Mouse (Mus musculus) embryonic facial prominence, embryonic 15.5 days (tissue): ENCODE results near the gene Meis2. TPM values are rescaled to one million over a fixed set of nuclear protein-coding genes. Genes with fewer than 3 reads are reported as not detected.

Source experiments
- ATAC-seq: fragments of 200-750 bp; cut with Nextera tagmentation; 2 replicates; pipeline ENCODE4 v1.8.0; 2017; ENCODE audit warnings: low read depth, moderate TSS enrichment; ENCODE audit not compliant: insufficient number of reproducible peaks, low FRiP score, low TSS enrichment
- H3K27ac ChIP-seq: fragments of 300-500 bp; sonication (generic); replicated peaks from 2 replicates; pipeline ENCODE4 v1.5.1; 2015; ENCODE audit warnings: mild to moderate bottlenecking, inconsistent platforms
- H3K27me3 ChIP-seq: fragments of 300-500 bp; sonication (generic); 2 replicates; pipeline ENCODE4 v1.6.1; 2015; ENCODE audit warnings: inconsistent platforms
- H3K36me3 ChIP-seq: fragments of 300-500 bp; sonication (generic); 2 replicates; pipeline ENCODE4 v1.6.1; 2015; ENCODE audit warnings: mild to moderate bottlenecking, inconsistent platforms
- H3K4me1 ChIP-seq: fragments of 300-500 bp; sonication (generic); 2 replicates; pipeline ENCODE4 v1.6.1; 2015; ENCODE audit warnings: inconsistent platforms
- H3K4me2 ChIP-seq: fragments of 300-500 bp; sonication (generic); replicated peaks from 2 replicates; pipeline ENCODE4 v1.6.1; 2015; ENCODE audit warnings: mild to moderate bottlenecking, inconsistent platforms
- H3K4me3 ChIP-seq: fragments of 300-500 bp; sonication (generic); replicated peaks from 2 replicates; pipeline ENCODE4 v1.5.1; 2015; ENCODE audit warnings: mild to moderate bottlenecking, inconsistent platforms
- H3K9ac ChIP-seq: fragments of 300-500 bp; sonication (generic); 2 replicates; pipeline ENCODE4 v1.6.1; 2015; ENCODE audit warnings: inconsistent platforms
- H3K9me3 ChIP-seq: fragments of 300-500 bp; sonication (generic); replicated peaks from 2 replicates; pipeline ENCODE4 v1.6.1; 2016; ENCODE audit warnings: inconsistent platforms
- WGBS: fragments of 180-500 bp; shearing (Covaris S2); methylation state at CpG from one replicate; pipeline ENCODE4 v1.1.7; 2015; 5-methylcytosine and 5-hydroxymethylcytosine counted together
- polyA plus RNA-seq: library from polyadenylated mRNA; unstranded; fragments of >200 nt; fragmentation: Nextera tagmentation; extraction: Ambion mirVana; gene quantifications from 2 replicates; pipeline ENCODE4 v1.2.1, GENCODE M21; 2015

The Meis2 gene
- polyA plus RNA-seq, 1 experiment from 2014 or later = 33.4 TPM

- H3K4me1 ChIP-seq = peaks cover 22% of the 10 kb centered on the region
- H3K9me3 ChIP-seq = no peaks in the 10 kb centered on the region
- H3K9ac ChIP-seq = no peak overlapping the region
- H3K4me3 ChIP-seq = peak overlapping the region; percentile 27
- H3K4me2 ChIP-seq = peak overlapping the region; percentile 46
- no peak overlapping the region for H3K27ac ChIP-seq
- peaks cover 34% of the 10 kb centered on the region for H3K27me3 ChIP-seq
- 13% methylated on average over 25 of the region's 25 CpGs for WGBS
- ATAC-seq = no peak
- H3K36me3 ChIP-seq = peaks cover 4% of the 10 kb centered on the region; the same call in 1 of the 2 replicates
These were observed 204.9 kb downstream of the Meis2 start for GRCm38 (mm10) chr2:115860600-115861347.

GRCm38 (mm10) chr2:115860141-115860480, 205.5 kb downstream of the Meis2 start:
- Histone ChIP-seq H3K9ac (no peak overlapping the region), H3K4me3 (peak overlapping the region; percentile 27), H3K9me3 (no peaks in the 10 kb centered on the region), H3K27me3 (peaks cover 34% of the 10 kb centered on the region), H3K4me2 (peak overlapping the region; percentile 46), H3K4me1 (peaks cover 22% of the 10 kb centered on the region), H3K27ac (no peak overlapping the region), H3K36me3 (peaks cover 4% of the 10 kb centered on the region; the same call in 1 of the 2 replicates)
- 9% methylated on average over 15 of the region's 15 CpGs for WGBS
- ATAC-seq = no peak

GRCm38 (mm10) chr2:115859371-115860140, 206.1 kb downstream of the Meis2 start:
- Histone ChIP-seq H3K4me1 (peaks cover 27% of the 10 kb centered on the region), H3K9ac (no peak overlapping the region), H3K4me3 (peak overlapping the region; percentile 27), H3K36me3 (peaks cover 4% of the 10 kb centered on the region; the same call in 1 of the 2 replicates), H3K27ac (no peak overlapping the region), H3K4me2 (peak overlapping the region; percentile 46), H3K9me3 (no peaks in the 10 kb centered on the region), H3K27me3 (peaks cover 38% of the 10 kb centered on the region)
- ATAC-seq = 0 out of 2 replicates have a peak, but pooled peaks have one; percentile 21
- 6% methylated on average over 25 of the region's 27 CpGs for WGBS

GRCm38 (mm10) chr2:115858927-115859326, 206.7 kb downstream of the Meis2 start:
- no peak overlapping the region for H3K9ac ChIP-seq
- no peaks in the 10 kb centered on the region for H3K9me3 ChIP-seq
- H3K4me2 ChIP-seq = peak overlapping the region; percentile 46
- peaks cover 29% of the 10 kb centered on the region for H3K4me1 ChIP-seq
- 12% methylated on average over 10 of the region's 10 CpGs for WGBS
- ATAC-seq = no peak
- no peak overlapping the region for H3K4me3 ChIP-seq
- H3K27me3 ChIP-seq = peaks cover 44% of the 10 kb centered on the region
- no peak overlapping the region for H3K27ac ChIP-seq
- H3K36me3 ChIP-seq = peaks cover 4% of the 10 kb centered on the region; the same call in 1 of the 2 replicates

- no peaks in the 10 kb centered on the region for H3K9me3 ChIP-seq
- H3K27me3 ChIP-seq = peaks cover 48% of the 10 kb centered on the region
- H3K4me3 ChIP-seq = no peak overlapping the region
- no peak overlapping the region for H3K4me2 ChIP-seq
- H3K36me3 ChIP-seq = 0 out of 2 replicates have a peak, but pooled peaks cover under 1% of the 10 kb centered on the region
- ATAC-seq = no peak
- no peak overlapping the region for H3K9ac ChIP-seq
- 21% methylated on average over 8 of the region's 8 CpGs for WGBS
- H3K4me1 ChIP-seq = peaks cover 29% of the 10 kb centered on the region
- no peak overlapping the region; the same call in 1 of the 2 replicates for H3K27ac ChIP-seq
These were observed 207.4 kb downstream of the Meis2 start for GRCm38 (mm10) chr2:115858246-115858645.

GRCm38 (mm10) chr2:115857123-115858080, 208.2 kb downstream of the Meis2 start:
- Histone ChIP-seq H3K9me3 (no peaks in the 10 kb centered on the region), H3K9ac (no peak overlapping the region), H3K4me1 (peaks cover 35% of the 10 kb centered on the region), H3K27me3 (peaks cover 57% of the 10 kb centered on the region), H3K4me2 (no peak overlapping the region), H3K27ac (peak overlapping the region; percentile 63), H3K36me3 (no peaks in the 10 kb centered on the region), H3K4me3 (no peak overlapping the region)
- WGBS = 24% methylated on average over 11 of the region's 11 CpGs
- ATAC-seq = no peak

- Histone ChIP-seq H3K4me1 (peaks cover 38% of the 10 kb centered on the region), H3K9ac (no peak overlapping the region), H3K27ac (no peak overlapping the region), H3K4me3 (peak overlapping the region; percentile 29), H3K36me3 (no peaks in the 10 kb centered on the region), H3K27me3 (peaks cover 63% of the 10 kb centered on the region), H3K4me2 (peak overlapping the region; percentile 45), H3K9me3 (no peaks in the 10 kb centered on the region)
- ATAC-seq = no peak
- 3% methylated on average over 13 of the region's 13 CpGs for WGBS
These were observed 209.1 kb downstream of the Meis2 start for GRCm38 (mm10) chr2:115856401-115857073.

- Histone ChIP-seq H3K4me2 (peak overlapping the region; percentile 45), H3K9ac (no peak overlapping the region), H3K27ac (no peak overlapping the region), H3K36me3 (no peaks in the 10 kb centered on the region), H3K4me3 (peak overlapping the region; percentile 29), H3K4me1 (peaks cover 36% of the 10 kb centered on the region), H3K27me3 (peaks cover 67% of the 10 kb centered on the region), H3K9me3 (no peaks in the 10 kb centered on the region)
- peak; percentile 77; the same call in 1 of the 2 replicates for ATAC-seq
- under 1% methylated on average over 32 of the region's 33 CpGs for WGBS
These were observed 209.9 kb downstream of the Meis2 start for GRCm38 (mm10) chr2:115855511-115856400.

GRCm38 (mm10) chr2:115854828-115855311, 210.8 kb downstream of the Meis2 start:
- Histone ChIP-seq H3K27ac (no peak overlapping the region), H3K4me3 (peak overlapping the region; percentile 25), H3K9ac (no peak overlapping the region), H3K4me1 (peaks cover 28% of the 10 kb centered on the region), H3K27me3 (peaks cover 65% of the 10 kb centered on the region), H3K4me2 (peak overlapping the region; percentile 45), H3K9me3 (no peaks in the 10 kb centered on the region), H3K36me3 (no peaks in the 10 kb centered on the region)
- 1% methylated on average over 25 of the region's 25 CpGs for WGBS
- ATAC-seq = no peak
